In genomic region chr17:29973226-29973625, GRCm38 (mm10) we compare ENCODE assay signal across 26 mouse cellular contexts. TPM values are rescaled to one million over a fixed set of nuclear protein-coding genes. Genes with fewer than 3 reads are reported as not detected.
DNase-seq lines count a peak whose midpoint lies in the region; ATAC-seq lines count a peak whose summit lies in the region.
"Had no signal": no experiment of that assay in that cellular context is flagged by ENCODE, and none has a peak within 500 bp of the region (broad histone marks: within the 10 kb centered on the region; RNA-seq: fewer than 3 reads in every experiment).

No protein-coding gene starts in this region.

- ATAC-seq in CD4-positive, CD25-positive, alpha-beta regulatory T cell, adult 4 months = peak; percentile 97
- peak; percentile 91 for ATAC-seq in activated CD4-positive, CD25-positive, alpha-beta regulatory T cell, adult 4 months
- no peak for ATAC-seq in forebrain, embryonic 11.5 days (replicated peaks; ENCODE audit: low FRiP score)
- no peak for ATAC-seq in erythroid progenitor cell, adult 5-6 weeks (replicated peaks; ENCODE audit: low FRiP score, poor library complexity, severe bottlenecking)
- no peak for ATAC-seq in megakaryocyte, adult 5-6 weeks (ENCODE audit: poor library complexity, severe bottlenecking)
- ATAC-seq: forebrain, embryonic 15.5 days; intestine, embryonic 16.5 days; midbrain, embryonic 16.5 days had no signal

- H3K9ac ChIP-seq in forebrain, embryonic 11.5 days (ENCODE audit: low read length) = no peak overlapping the region
- H3K9ac ChIP-seq: forebrain, embryonic 15.5 days; hindbrain, embryonic 15.5 days; liver, embryonic 14.5 days; neural tube, embryonic 13.5 days had no signal

- H3K27me3 ChIP-seq in forebrain, embryonic 11.5 days (ENCODE audit: control insufficient read depth, insufficient read depth, low read length) = no peaks in the 10 kb centered on the region
- H3K27me3 ChIP-seq: forebrain, embryonic 15.5 days; hindbrain, embryonic 15.5 days; neural tube, embryonic 13.5 days had no signal

- no peaks in the 10 kb centered on the region for H3K36me3 ChIP-seq in forebrain, embryonic 11.5 days (ENCODE audit: control insufficient read depth, insufficient read depth, low read length)
- H3K36me3 ChIP-seq: forebrain, embryonic 15.5 days; hindbrain, embryonic 10.5 days; hindbrain, embryonic 15.5 days; neural tube, embryonic 13.5 days had no signal

- no peak overlapping the region for H3K4me3 ChIP-seq in forebrain, embryonic 11.5 days (ENCODE audit: low read depth, low read length)
- H3K4me3 ChIP-seq: forebrain, embryonic 15.5 days; hindbrain, embryonic 10.5 days; hindbrain, embryonic 15.5 days; neural tube, embryonic 13.5 days had no signal

- H3K27ac ChIP-seq in forebrain, embryonic 11.5 days (ENCODE audit: low read depth, low read length) = no peak overlapping the region
- H3K27ac ChIP-seq: forebrain, embryonic 15.5 days; hindbrain, embryonic 10.5 days; hindbrain, embryonic 15.5 days; kidney, postnatal 0 days; liver, embryonic 14.5 days; macrophage; neural tube, embryonic 13.5 days had no signal

- peak; percentile 52 for DNase-seq in thymus, postnatal 0 days (ENCODE audit: low spot score)
- DNase-seq in forebrain, embryonic 11.5 days (ENCODE audit: low spot score) = no peak
- DNase-seq: adrenal gland, adult 2 months; B cell, adult 2 months; cerebellum, adult 2 months; cerebellum, postnatal 14 days; heart, postnatal 14 days; kidney, adult 8-10 months; layer of hippocampus, postnatal 36 days; liver; lung, adult 2 months; lung, postnatal 10 days; right cerebral cortex, postnatal 4 days had no signal

- H3K4me2 ChIP-seq in forebrain, embryonic 11.5 days (ENCODE audit: low read depth, low read length, severe bottlenecking) = no peak overlapping the region
- H3K4me2 ChIP-seq: forebrain, embryonic 15.5 days; hindbrain, embryonic 15.5 days; neural tube, embryonic 13.5 days had no signal

- H3K4me1 ChIP-seq in forebrain, embryonic 11.5 days (replicated peaks; ENCODE audit: control insufficient read depth, insufficient read depth, low read length) = peaks cover 1% of the 10 kb centered on the region; the same call in 1 of the 2 replicates
- H3K4me1 ChIP-seq: forebrain, embryonic 15.5 days had no signal

- 92% methylated on average over 7 of the region's 7 CpGs for WGBS in forebrain, embryonic 11.5 days

- no peaks in the 10 kb centered on the region for H3K9me3 ChIP-seq in forebrain, embryonic 11.5 days (ENCODE audit: control insufficient read depth, low read length)
- H3K9me3 ChIP-seq: forebrain, embryonic 15.5 days; hindbrain, embryonic 10.5 days; hindbrain, embryonic 15.5 days; neural tube, embryonic 13.5 days had no signal

RNA-seq across cellular contexts. Expression of gene Mdga1, which starts 3.3 kb away (rescaled TPM):
- not detected for polyA plus RNA-seq in CD4-positive, CD25-positive, alpha-beta regulatory T cell, adult 4 months (2017; shearing (Covaris generic))
- polyA plus RNA-seq in activated CD4-positive, CD25-positive, alpha-beta regulatory T cell, adult 4 months (2017; shearing (Covaris generic)) = not detected
- 1.3 and 2.6 TPM in 2 replicates for polyA plus RNA-seq in thymus, postnatal 0 days (2015; fragmentation: Nextera tagmentation; extraction: Ambion mirVana)
- 6.2 and 7.4 TPM in 2 replicates for polyA plus RNA-seq in forebrain, embryonic 11.5 days (2014; fragmentation: Nextera tagmentation; extraction: Ambion mirVana)
- 5.0 TPM in 1 of 2 replicates, not detected in the other for total RNA-seq in erythroid progenitor cell, adult 5-6 weeks (2015; ENCODE audit: low replicate concordance)
- total RNA-seq in erythroid progenitor cell, adult 5-6 weeks (2017; ENCODE audit: low replicate concordance) = 2.6 TPM in 1 of 2 replicates, not detected in the other
- 3.4 and 5.2 TPM in 2 replicates for total RNA-seq in megakaryocyte, adult 5-6 weeks (2015)
- total RNA-seq in megakaryocyte, adult 5-6 weeks (2017) = 1.1 and 2.1 TPM in 2 replicates

RNA-seq across cellular contexts. Expression of gene Zfand3, which starts 31.3 kb away (rescaled TPM):
- polyA plus RNA-seq in CD4-positive, CD25-positive, alpha-beta regulatory T cell, adult 4 months (2017; shearing (Covaris generic)) = 10 to 100 TPM; 14.6 to 24.5 TPM
- 10 to 100 TPM; 17.1 to 26.8 TPM for polyA plus RNA-seq in activated CD4-positive, CD25-positive, alpha-beta regulatory T cell, adult 4 months (2017; shearing (Covaris generic))
- polyA plus RNA-seq in thymus, postnatal 0 days (2015; fragmentation: Nextera tagmentation; extraction: Ambion mirVana) = 35.0 and 40.1 TPM in 2 replicates
- polyA plus RNA-seq in forebrain, embryonic 11.5 days (2014; fragmentation: Nextera tagmentation; extraction: Ambion mirVana) = 55.8 and 68.6 TPM in 2 replicates
- total RNA-seq in erythroid progenitor cell, adult 5-6 weeks (2015; ENCODE audit: low replicate concordance) = 10.9 and 17.3 TPM in 2 replicates
- total RNA-seq in erythroid progenitor cell, adult 5-6 weeks (2017; ENCODE audit: low replicate concordance) = 7.3 and 10.5 TPM in 2 replicates
- 34.5 and 36.9 TPM in 2 replicates for total RNA-seq in megakaryocyte, adult 5-6 weeks (2015)
- total RNA-seq in megakaryocyte, adult 5-6 weeks (2017) = 28.4 and 29.2 TPM in 2 replicates

Comparison
In these comparisons a context has a peak if more than half of its experiments do, and no peak if none do; other contexts are left out.
1. ATAC-seq: peak in CD4-positive, CD25-positive, alpha-beta regulatory T cell, adult 4 months (single experiment) and activated CD4-positive, CD25-positive, alpha-beta regulatory T cell, adult 4 months (single experiment); none in forebrain, embryonic 11.5 days (single experiment), erythroid progenitor cell, adult 5-6 weeks (single experiment) and megakaryocyte, adult 5-6 weeks (single experiment).